In the genomic region with DNA sequence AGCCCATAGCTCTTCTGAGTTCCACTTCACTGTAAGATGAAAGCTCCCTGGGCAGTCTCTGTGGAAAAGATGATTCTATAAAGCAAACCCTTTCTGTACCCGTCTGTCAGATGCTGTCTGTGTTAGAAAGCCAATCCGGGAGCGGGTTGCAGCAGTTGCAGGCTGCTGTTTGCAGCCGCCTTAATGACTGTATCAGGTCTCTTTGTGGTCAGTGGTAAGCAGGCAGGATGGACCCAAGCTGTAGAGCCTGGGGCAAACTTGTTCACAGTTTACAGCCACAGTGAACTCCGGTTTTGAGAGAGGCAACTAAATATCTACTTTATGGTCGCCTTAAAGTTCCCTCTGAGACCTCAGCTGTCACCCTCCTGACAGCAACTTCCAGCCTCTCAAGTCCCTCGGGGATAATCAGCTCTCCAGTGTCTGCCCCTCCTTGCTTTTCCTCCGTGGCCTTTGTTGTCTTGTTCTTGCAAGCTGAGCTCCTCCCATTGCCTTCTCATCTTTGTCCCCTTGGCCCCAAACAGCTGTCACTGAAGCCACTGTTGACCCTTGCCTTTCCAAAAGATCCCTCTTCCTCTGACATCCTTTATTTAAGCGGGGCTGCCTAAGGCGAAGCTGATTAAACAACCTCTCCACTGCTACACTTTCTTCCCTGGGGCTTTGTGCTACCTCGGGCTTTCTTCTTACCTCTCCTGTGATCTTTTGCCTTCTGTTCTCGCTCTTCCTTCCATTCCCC, we compare ENCODE assay signal across 9 mouse cellular contexts.
DNase-seq lines count a peak whose midpoint lies in the region; ATAC-seq and TF ChIP-seq lines count a peak whose summit lies in the region.
"Had no signal": no experiment of that assay in that cellular context is flagged by ENCODE, and none has a peak within 500 bp of the region (broad histone marks: within the 10 kb centered on the region; RNA-seq: fewer than 3 reads in every experiment).

No protein-coding gene starts in this region.

- H3K27ac ChIP-seq in lung, postnatal 0 days (ENCODE audit: low read length) = no peak overlapping the region
- H3K27ac ChIP-seq in embryonic facial prominence, embryonic 14.5 days (replicated peaks; ENCODE audit: low read depth, low read length) = no peak overlapping the region
- H3K27ac ChIP-seq: limb, embryonic 12.5 days had no signal

- H3K36me3 ChIP-seq in lung, postnatal 0 days (ENCODE audit: insufficient read depth, low read length) = no peaks in the 10 kb centered on the region
- no peaks in the 10 kb centered on the region for H3K36me3 ChIP-seq in embryonic facial prominence, embryonic 14.5 days (ENCODE audit: control insufficient read depth, insufficient read depth, low read length)
- H3K36me3 ChIP-seq: limb, embryonic 12.5 days had no signal

- WGBS in lung, postnatal 0 days = 25% methylated on average over 12 of the region's 12 CpGs
- 18% methylated on average over 12 of the region's 12 CpGs for WGBS in embryonic facial prominence, embryonic 14.5 days

- H3K27me3 ChIP-seq in lung, postnatal 0 days (replicated peaks; ENCODE audit: insufficient read depth, low read length) = no peaks in the 10 kb centered on the region
- H3K27me3 ChIP-seq in embryonic facial prominence, embryonic 14.5 days (replicated peaks; ENCODE audit: control insufficient read depth, insufficient read depth, low read length) = no peaks in the 10 kb centered on the region

- ATAC-seq in lung, postnatal 0 days = peak; percentile 43; the same call in 1 of the 2 replicates
- peak; percentile 71 for ATAC-seq in embryonic facial prominence, embryonic 14.5 days (ENCODE audit: low read depth)

- H3K4me2 ChIP-seq in lung, postnatal 0 days (replicated peaks; ENCODE audit: low read depth, low read length) = no peak overlapping the region
- H3K4me2 ChIP-seq in embryonic facial prominence, embryonic 14.5 days (ENCODE audit: low read depth, low read length) = no peak overlapping the region
- H3K4me2 ChIP-seq: limb, embryonic 12.5 days had no signal

- no peak for TF ChIP-seq EP300 in lung, postnatal 0 days (IDR thresholded peaks at IDR 0.05)

- TF ChIP-seq CTCF in lung, postnatal 0 days (IDR thresholded peaks at IDR 0.05) = no peak

- H3K9me3 ChIP-seq in lung, postnatal 0 days (ENCODE audit: low read length) = no peaks in the 10 kb centered on the region
- H3K9me3 ChIP-seq in embryonic facial prominence, embryonic 14.5 days (ENCODE audit: control insufficient read depth, low read length) = no peaks in the 10 kb centered on the region
- H3K9me3 ChIP-seq: limb, embryonic 12.5 days had no signal

- H3K4me1 ChIP-seq in lung, postnatal 0 days (ENCODE audit: insufficient read depth, low read depth, low read length) = no peaks in the 10 kb centered on the region
- 0 out of 2 replicates have a peak, but pooled peaks cover 7% of the 10 kb centered on the region for H3K4me1 ChIP-seq in embryonic facial prominence, embryonic 14.5 days (ENCODE audit: control insufficient read depth, insufficient read depth, low read length)

- no peak overlapping the region for H3K4me3 ChIP-seq in lung, postnatal 0 days (ENCODE audit: low read depth, low read length)
- H3K4me3 ChIP-seq in embryonic facial prominence, embryonic 14.5 days (ENCODE audit: low read depth, low read length) = no peak overlapping the region
- H3K4me3 ChIP-seq: limb, embryonic 12.5 days had no signal

- H3K9ac ChIP-seq in lung, postnatal 0 days (replicated peaks; ENCODE audit: low read depth) = no peak overlapping the region
- H3K9ac ChIP-seq in embryonic facial prominence, embryonic 14.5 days (ENCODE audit: low read depth, low read length) = no peak overlapping the region
- H3K9ac ChIP-seq: limb, embryonic 12.5 days had no signal

- DNase-seq in lung, postnatal 0 days (ENCODE audit: low spot score) = peak; percentile 29
- no peak for DNase-seq in lung, postnatal 25 days (ENCODE audit: low spot score)
- peak; percentile 57 for DNase-seq in embryonic facial prominence, embryonic 14.5 days (ENCODE audit: low spot score)
- DNase-seq in kidney, postnatal 36 days = peak; percentile 43 to 52
- DNase-seq in retina, postnatal 1 day = peak; percentile 58
- no peak for DNase-seq in adrenal gland, postnatal 10 days
- no peak for DNase-seq in MN1 (ENCODE audit: low spot score)
- DNase-seq: right cerebral cortex, postnatal 25 days had no signal

Comparison
In these comparisons a context has a peak if more than half of its experiments do, and no peak if none do; other contexts are left out.
1. DNase-seq: peak in lung, postnatal 0 days (single experiment), embryonic facial prominence, embryonic 14.5 days (single experiment), kidney, postnatal 36 days (2 of 2) and retina, postnatal 1 day (single experiment); none in lung, postnatal 25 days (single experiment), adrenal gland, postnatal 10 days (single experiment) and MN1 (single experiment).